In genomic region chr5:36750119-36751078, GRCm38 (mm10) we compare ENCODE assay signal across 15 mouse cellular contexts. TPM values are rescaled to one million over a fixed set of nuclear protein-coding genes. Genes with fewer than 3 reads are reported as not detected.
DNase-seq lines count a peak whose midpoint lies in the region; ATAC-seq and TF ChIP-seq lines count a peak whose summit lies in the region.
"Had no signal": no experiment of that assay in that cellular context is flagged by ENCODE, and none has a peak within 500 bp of the region (broad histone marks: within the 10 kb centered on the region; RNA-seq: fewer than 3 reads in every experiment).

No protein-coding gene starts in this region.

- H3K9ac ChIP-seq in lung, postnatal 0 days (replicated peaks; ENCODE audit: low read depth) = no peak overlapping the region
- H3K9ac ChIP-seq: embryonic facial prominence, embryonic 13.5 days; liver, embryonic 15.5 days; midbrain, embryonic 12.5 days had no signal

- H3K36me3 ChIP-seq in lung, postnatal 0 days (ENCODE audit: insufficient read depth, low read length) = no peaks in the 10 kb centered on the region
- H3K36me3 ChIP-seq: liver, embryonic 15.5 days; midbrain, embryonic 12.5 days had no signal

- peaks cover 8% of the 10 kb centered on the region; the same call in 1 of the 2 replicates for H3K4me1 ChIP-seq in lung, postnatal 0 days (ENCODE audit: insufficient read depth, low read depth, low read length)

- no peak for DNase-seq in gastrocnemius, adult 2 months
- DNase-seq in gastrocnemius, postnatal 25 days = no peak
- peak; percentile 43 for DNase-seq in lung, postnatal 0 days (ENCODE audit: low spot score)
- DNase-seq in lung, postnatal 25 days (ENCODE audit: low spot score) = no peak
- peak; percentile 66 for DNase-seq in R1 (ENCODE audit: low read depth, low spot score)
- peak; percentile 44 for DNase-seq in retina, embryonic 14.5 days (ENCODE audit: low spot score)
- no peak for DNase-seq in cerebellum, postnatal 4 days (ENCODE audit: low spot score in 2 of 2)
- DNase-seq in heart, postnatal 10 days = no peak
- DNase-seq: heart, adult 11 months; kidney, adult 9 months had no signal

- TF ChIP-seq CTCF in gastrocnemius, adult 2 months (IDR thresholded peaks at IDR 0.05) = peak; percentile 57
- peak; percentile 58 for TF ChIP-seq CTCF in lung, postnatal 0 days (IDR thresholded peaks at IDR 0.05)

- H3K27ac ChIP-seq in gastrocnemius, adult 2 months = no peak overlapping the region
- no peak overlapping the region for H3K27ac ChIP-seq in lung, postnatal 0 days (ENCODE audit: low read length)
- H3K27ac ChIP-seq: embryonic facial prominence, embryonic 13.5 days; hindbrain, embryonic 10.5 days; liver, embryonic 15.5 days; midbrain, embryonic 12.5 days had no signal

- no peak for TF ChIP-seq EP300 in lung, postnatal 0 days (IDR thresholded peaks at IDR 0.05)

- no peak overlapping the region for H3K4me2 ChIP-seq in lung, postnatal 0 days (replicated peaks; ENCODE audit: low read depth, low read length)
- H3K4me2 ChIP-seq: embryonic facial prominence, embryonic 13.5 days; liver, embryonic 15.5 days; midbrain, embryonic 12.5 days had no signal

- ATAC-seq in lung, postnatal 0 days = no peak
- ATAC-seq: forebrain, embryonic 16.5 days had no signal

- 66% methylated on average over 9 of the region's 9 CpGs for WGBS in lung, postnatal 0 days

- intact Hi-C loops in gastrocnemius, adult 2 months (cut with DNase I) = no loop called here
- intact Hi-C loops in heart, postnatal 10 days (cut with DNase I) = no loop called here

- H3K27me3 ChIP-seq in lung, postnatal 0 days (replicated peaks; ENCODE audit: insufficient read depth, low read length) = no peaks in the 10 kb centered on the region
- H3K27me3 ChIP-seq: embryonic facial prominence, embryonic 13.5 days had no signal

- H3K9me3 ChIP-seq in lung, postnatal 0 days (ENCODE audit: low read length) = no peaks in the 10 kb centered on the region
- H3K9me3 ChIP-seq: embryonic facial prominence, embryonic 13.5 days; hindbrain, embryonic 10.5 days; liver, embryonic 15.5 days; midbrain, embryonic 12.5 days had no signal

- no peak overlapping the region for H3K4me3 ChIP-seq in gastrocnemius, adult 2 months
- H3K4me3 ChIP-seq in lung, postnatal 0 days (ENCODE audit: low read depth, low read length) = no peak overlapping the region
- H3K4me3 ChIP-seq: embryonic facial prominence, embryonic 13.5 days; hindbrain, embryonic 10.5 days; liver, embryonic 15.5 days; midbrain, embryonic 12.5 days had no signal

RNA-seq across cellular contexts. Expression of gene Bloc1s4, which starts 1.9 kb away (rescaled TPM):
- 10 to 100 TPM in 1 of 2 experiments, 1 to 10 TPM in 1; 9.1 to 11.0 TPM for total RNA-seq in gastrocnemius, adult 2 months (2021)
- total RNA-seq in gastrocnemius, postnatal 25 days (2021) = 1 to 10 TPM; 6.9 to 8.1 TPM
- polyA plus RNA-seq in lung, postnatal 0 days (2015; fragmentation: Nextera tagmentation; extraction: Ambion mirVana) = 26.8 and 28.3 TPM in 2 replicates
- total RNA-seq in heart, postnatal 10 days (2021) = 10 to 100 TPM; 12.5 to 14.3 TPM

RNA-seq across cellular contexts. Expression of gene Mrfap1, which starts 46.2 kb away (rescaled TPM):
- total RNA-seq in gastrocnemius, adult 2 months (2021) = 100 to 1,000 TPM; 207 to 261 TPM
- 100 to 1,000 TPM; 220 to 232 TPM for total RNA-seq in gastrocnemius, postnatal 25 days (2021)
- polyA plus RNA-seq in lung, postnatal 0 days (2015; fragmentation: Nextera tagmentation; extraction: Ambion mirVana) = 281 and 298 TPM in 2 replicates
- 100 to 1,000 TPM; 300 to 317 TPM for total RNA-seq in heart, postnatal 10 days (2021)

RNA-seq across cellular contexts. Expression of gene D5Ertd579e, which starts 54.6 kb away (rescaled TPM):
- total RNA-seq in gastrocnemius, adult 2 months (2021) = 10 to 100 TPM; 86.4 to 98.1 TPM
- total RNA-seq in gastrocnemius, postnatal 25 days (2021) = 10 to 100 TPM; 67.6 to 73.7 TPM
- 13.1 and 14.6 TPM in 2 replicates for polyA plus RNA-seq in lung, postnatal 0 days (2015; fragmentation: Nextera tagmentation; extraction: Ambion mirVana)
- 10 to 100 TPM; 93.6 to 97.2 TPM for total RNA-seq in heart, postnatal 10 days (2021)

Comparison
In these comparisons a context has a peak if more than half of its experiments do, and no peak if none do; other contexts are left out.
1. DNase-seq: peak in lung, postnatal 0 days (single experiment), R1 (single experiment) and retina, embryonic 14.5 days (single experiment); none in gastrocnemius, adult 2 months (single experiment), gastrocnemius, postnatal 25 days (single experiment), lung, postnatal 25 days (single experiment), cerebellum, postnatal 4 days (0 of 2) and heart, postnatal 10 days (0 of 2).